Mouse (Mus musculus) cerebellum, adult 2 months (tissue): Measurements from ENCODE around the gene Fgfr2. TPM values are rescaled to one million over a fixed set of nuclear protein-coding genes. Genes with fewer than 3 reads are reported as not detected.
A peak's percentile ranks its signal among the peaks of the same experiment; 100 is the strongest.

Experiments used
- DNase-seq, 2 experiments: peaks; one replicate each; pipeline ENCODE4 v3.0.0; 2021
- H3K27ac ChIP-seq: fragments of 200-500 bp; 2 replicates; pipeline ENCODE4 v1.5.1; 2012; ENCODE audit warnings: low read length, control low read depth, inconsistent platforms; ENCODE audit not compliant: insufficient read depth
- H3K27me3 ChIP-seq: fragments of 200-500 bp; 2 replicates; pipeline ENCODE4 v1.6.1; 2012; ENCODE audit warnings: inconsistent platforms, mild to moderate bottlenecking, low read length, moderate library complexity; ENCODE audit not compliant: control insufficient read depth, insufficient read depth
- H3K4me1 ChIP-seq: fragments of 200-500 bp; 2 replicates; pipeline ENCODE4 v1.6.1; 2011; ENCODE audit warnings: low read length; ENCODE audit not compliant: control insufficient read depth, insufficient read depth
- H3K4me3 ChIP-seq: fragments of 200-500 bp; replicated peaks from 2 replicates; pipeline ENCODE3; 2011; ENCODE audit warnings: mild to moderate bottlenecking, low read depth, low read length, control low read depth; ENCODE audit not compliant: insufficient read depth
- CTCF ChIP-seq: fragments of 200-500 bp; IDR thresholded peaks from 2 replicates; pipeline ENCODE4 v1.5.1; 2011; ENCODE audit warnings: low read depth, mild to moderate bottlenecking, control low read depth, low read length, moderate library complexity, borderline replicate concordance; ENCODE audit not compliant: insufficient read depth
- POLR2A ChIP-seq: fragments of 200-500 bp; IDR thresholded peaks from 2 replicates; pipeline ENCODE4 v1.6.1; 2011; ENCODE audit warnings: low read length, control low read depth, borderline replicate concordance; ENCODE audit not compliant: insufficient read depth
- WGBS: fragments of 180-500 bp; shearing (Covaris S2); methylation state at CpG from one replicate; pipeline ENCODE4 v1.1.7; 2018; 5-methylcytosine and 5-hydroxymethylcytosine counted together
- polyA plus RNA-seq: library from polyadenylated mRNA; depleted of rRNA; stranded (reverse); fragments of >200 nt; gene quantifications from 2 replicates; pipeline ENCODE4 v1.2.3, GENCODE M21; 2012

Gene Fgfr2
- polyA plus RNA-seq, 1 experiment: 95.3 TPM

DNA sequence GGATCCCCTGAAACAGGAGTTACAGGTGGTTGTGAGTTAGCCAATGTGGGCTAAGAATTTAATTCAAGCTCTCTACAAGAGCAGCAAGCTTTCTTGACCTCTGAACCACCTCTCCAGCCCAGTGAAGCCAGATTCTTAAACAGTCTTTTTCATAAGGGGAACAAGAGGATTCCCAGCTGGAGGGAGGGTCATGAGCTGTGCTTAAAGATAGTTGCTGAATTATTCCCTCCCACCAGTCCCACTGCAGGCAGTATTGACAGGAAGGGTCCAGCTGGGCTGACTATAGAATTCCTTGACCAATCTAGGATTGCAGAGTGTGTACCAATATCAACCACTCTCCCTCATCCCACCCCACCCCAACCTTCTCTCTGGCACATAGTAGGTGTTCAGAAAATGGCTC lies 654.8 kb downstream of the Fgfr2 start:
- no peak overlapping the region for H3K27ac ChIP-seq
- TF ChIP-seq CTCF (no peak), POLR2A (no peak)
- no peaks in the 10 kb centered on the region for H3K4me1 ChIP-seq
- no peak overlapping the region for H3K4me3 ChIP-seq
- H3K27me3 ChIP-seq: no peaks in the 10 kb centered on the region
- no peak for DNase-seq

DNA sequence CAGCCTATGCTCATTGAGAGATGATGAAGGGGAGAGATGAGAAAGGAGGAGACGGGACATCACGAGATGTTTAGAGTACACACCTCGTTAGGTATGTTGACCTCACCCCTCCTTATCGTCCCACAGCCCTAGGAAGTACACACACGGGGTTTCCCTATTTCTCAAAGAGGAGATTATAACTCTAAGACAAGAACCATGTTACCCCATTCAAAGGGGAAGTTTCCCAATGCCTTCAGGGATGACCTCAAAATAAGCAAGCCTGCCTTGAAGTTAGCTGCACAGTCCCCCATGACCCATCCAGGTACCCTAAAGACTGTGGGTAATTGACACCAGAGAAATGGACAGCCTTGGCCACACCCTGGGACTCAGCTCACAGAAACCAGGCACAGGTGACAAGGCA lies 657.3 kb downstream of the Fgfr2 start:
- no peak for TF ChIP-seq CTCF
- TF ChIP-seq POLR2A: no peak
- Histone ChIP-seq H3K4me3 (no peak overlapping the region), H3K27ac (no peak overlapping the region), H3K27me3 (no peaks in the 10 kb centered on the region), H3K4me1 (no peaks in the 10 kb centered on the region)
- 98% methylated on average over 5 of the region's 5 CpGs for WGBS
- DNase-seq: no peak

DNA sequence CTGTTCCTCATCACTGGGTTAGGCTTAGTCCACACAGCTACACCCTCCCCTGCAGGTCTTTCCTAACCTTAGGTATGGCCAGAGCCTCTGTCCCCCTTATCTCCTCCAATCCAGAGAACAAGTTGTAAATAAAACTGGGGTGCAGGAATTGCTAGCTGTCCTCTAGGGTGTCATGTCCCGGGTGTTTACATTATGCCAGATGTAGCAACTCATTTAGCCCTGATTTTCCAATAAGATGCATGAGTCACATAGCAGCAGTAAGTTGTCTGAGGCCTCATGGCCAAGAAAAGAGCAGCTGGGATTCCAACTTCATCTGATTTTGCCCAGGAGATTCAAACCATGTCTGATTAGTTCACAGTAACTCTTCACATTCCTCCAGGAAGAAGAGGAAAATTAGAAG lies 658.3 kb downstream of the Fgfr2 start:
- DNase-seq: no peak
- TF ChIP-seq CTCF: no peak
- TF ChIP-seq POLR2A: no peak
- H3K27me3 ChIP-seq: no peaks in the 10 kb centered on the region
- H3K4me3 ChIP-seq: no peak overlapping the region
- whole genome bisulfite sequencing: 78% methylated on average over 1 of the region's 1 CpGs
- no peaks in the 10 kb centered on the region for H3K4me1 ChIP-seq
- H3K27ac ChIP-seq: no peak overlapping the region

- no peak for TF ChIP-seq CTCF
- Histone ChIP-seq H3K4me1 (peaks cover 6% of the 10 kb centered on the region; the same call in 1 of the 2 replicates), H3K27ac (no peak overlapping the region), H3K27me3 (no peaks in the 10 kb centered on the region), H3K4me3 (no peak overlapping the region)
- 91% methylated on average over 7 of the region's 7 CpGs for WGBS
- DNase-seq: no peak
Observed at GRCm38 (mm10) chr7:132458493-132458892, 664.7 kb downstream of the Fgfr2 start.

DNA sequence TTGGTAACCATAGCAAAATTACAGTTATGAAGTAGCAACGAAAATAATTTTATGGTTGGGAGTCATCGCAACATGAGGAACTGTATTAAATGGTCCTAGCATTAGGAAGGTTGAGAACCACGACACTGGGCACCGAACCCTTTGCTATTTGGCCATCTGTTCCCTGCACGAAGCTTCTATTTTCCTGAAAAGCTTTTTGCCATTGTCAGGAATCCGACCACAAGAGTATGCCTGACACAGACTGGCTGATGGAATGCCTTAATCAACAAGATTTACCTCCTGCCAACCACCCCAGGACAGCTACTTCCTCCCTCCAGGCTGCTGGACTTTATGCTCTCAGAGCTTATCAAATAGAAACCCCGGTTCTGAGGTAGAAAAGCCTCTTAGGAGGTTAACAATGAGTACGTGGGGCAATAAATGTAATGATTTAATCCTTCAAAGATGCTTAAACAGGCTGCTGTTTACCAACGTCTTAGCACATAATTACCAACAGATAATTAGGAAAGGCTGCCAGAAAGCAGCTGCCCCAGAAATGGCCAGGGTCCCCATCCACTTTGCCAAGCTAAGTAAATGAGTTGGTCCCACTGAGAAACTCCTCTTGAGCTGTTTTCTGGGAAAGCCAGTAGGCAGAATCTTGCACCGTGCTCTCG lies 668.0 kb downstream of the Fgfr2 start:
- no peak for TF ChIP-seq POLR2A
- TF ChIP-seq CTCF: no peak
- H3K4me3 ChIP-seq: no peak overlapping the region
- H3K4me1 ChIP-seq: peaks cover 6% of the 10 kb centered on the region; the same call in 1 of the 2 replicates
- peak in 1 of 2 experiments; percentile 31 for DNase-seq
- WGBS: 32% methylated on average over 11 of the region's 11 CpGs
- no peaks in the 10 kb centered on the region for H3K27me3 ChIP-seq
- H3K27ac ChIP-seq: no peak overlapping the region

DNA sequence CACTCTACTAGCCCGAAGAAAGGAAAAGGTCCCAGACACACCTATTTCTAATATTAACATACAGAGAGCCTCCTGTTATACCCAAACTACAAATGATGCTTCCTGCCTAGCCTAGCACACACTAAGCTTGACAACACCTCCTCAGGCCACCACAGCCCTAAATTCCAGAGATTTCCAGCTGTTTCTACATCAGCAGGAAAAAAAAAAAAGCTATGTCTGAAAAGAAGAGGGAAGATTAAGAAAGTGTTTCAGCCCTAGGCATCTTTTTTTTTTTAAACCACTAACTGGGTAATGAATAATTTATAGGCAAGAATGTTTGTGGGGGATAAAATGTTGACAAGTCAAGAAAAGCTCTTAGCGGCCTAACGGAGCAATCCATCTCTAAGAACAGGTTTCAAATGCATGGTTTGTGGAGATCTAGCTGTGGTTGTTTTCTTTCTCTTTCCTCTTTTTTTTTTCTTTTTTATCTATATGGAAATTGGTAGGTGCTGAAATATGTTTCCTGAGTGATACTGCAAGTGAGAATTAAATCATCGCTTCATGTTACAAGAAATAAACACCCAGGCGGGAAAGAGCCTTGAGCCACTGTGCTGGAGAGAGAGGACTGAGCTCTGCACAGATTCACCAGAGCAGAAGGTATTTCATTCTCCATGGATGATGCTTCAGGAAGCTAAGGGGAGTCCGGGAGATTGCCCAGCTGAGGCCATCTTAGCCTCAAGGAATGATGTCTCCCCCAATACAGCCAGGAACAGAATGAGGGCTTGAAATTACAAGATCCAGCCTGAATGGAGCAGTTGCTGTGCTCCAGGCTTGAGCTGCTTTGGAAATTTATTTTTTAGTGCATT lies 673.0 kb downstream of the Fgfr2 start:
- DNase-seq: no peak
- WGBS: 87% methylated on average over 6 of the region's 6 CpGs
- no peak overlapping the region for H3K4me3 ChIP-seq
- peaks cover 9% of the 10 kb centered on the region for H3K4me1 ChIP-seq
- TF ChIP-seq POLR2A (no peak), CTCF (no peak)
- H3K27ac ChIP-seq: no peak overlapping the region
- H3K27me3 ChIP-seq: no peaks in the 10 kb centered on the region

GRCm38 (mm10) chr7:132448511-132449154 lies 674.5 kb downstream of the Fgfr2 start:
- WGBS: 92% methylated on average over 4 of the region's 4 CpGs

GRCm38 (mm10) chr7:132447558-132447957 lies 675.6 kb downstream of the Fgfr2 start:
- H3K27me3 ChIP-seq: no peaks in the 10 kb centered on the region
- WGBS: 75% methylated on average over 5 of the region's 5 CpGs
- peaks cover 12% of the 10 kb centered on the region for H3K4me1 ChIP-seq
- no peak for DNase-seq
- no peak for TF ChIP-seq POLR2A
- no peak for TF ChIP-seq CTCF
- no peak overlapping the region for H3K4me3 ChIP-seq
- no peak overlapping the region for H3K27ac ChIP-seq

More at GRCm38 (mm10) chr7:132448511-132449154, 674.5 kb downstream of the Fgfr2 start:
- TF ChIP-seq CTCF (no peak), POLR2A (no peak)
- Histone ChIP-seq H3K4me3 (no peak overlapping the region), H3K27ac (no peak overlapping the region), H3K27me3 (no peaks in the 10 kb centered on the region), H3K4me1 (peaks cover 8% of the 10 kb centered on the region)
- no peak for DNase-seq
